Comparison of ENCODE assay signal across 25 mouse cellular contexts in the genomic region with DNA sequence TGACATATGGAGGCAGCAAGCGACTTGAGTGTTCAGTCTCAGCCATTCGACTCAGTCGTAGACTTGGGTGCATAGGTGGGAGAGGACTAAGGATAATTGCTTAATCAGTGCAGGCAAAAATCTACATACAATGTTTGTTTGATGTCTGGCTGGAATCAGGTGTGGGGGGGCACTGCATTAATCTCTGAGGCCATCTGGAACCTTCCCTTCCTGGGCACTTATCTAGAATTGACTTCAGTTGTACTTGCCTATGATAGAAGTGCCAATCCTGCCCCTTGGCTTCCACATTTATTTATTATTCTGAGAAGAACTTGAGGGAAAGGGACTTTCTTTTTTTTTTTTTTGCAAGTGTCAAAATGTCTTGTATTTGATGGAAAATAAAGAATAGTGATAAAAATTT.
"Had no signal": no experiment of that assay in that cellular context is flagged by ENCODE, and none has a peak within 500 bp of the region (broad histone marks: within the 10 kb centered on the region; RNA-seq: fewer than 3 reads in every experiment).

No protein-coding gene starts in this region.

- ATAC-seq: intestine, postnatal 0 days; midbrain, embryonic 15.5 days had no signal

- H3K4me1 ChIP-seq: kidney, embryonic 15.5 days; limb, embryonic 12.5 days; limb, embryonic 15.5 days; lung, embryonic 15.5 days; megakaryocyte, embryonic 14.5 days; midbrain, embryonic 12.5 days; midbrain, embryonic 15.5 days; neural tube, embryonic 12.5 days; neural tube, embryonic 15.5 days had no signal

- H3K27ac ChIP-seq: kidney, embryonic 15.5 days; left cerebral cortex, adult 2 months; limb, embryonic 12.5 days; limb, embryonic 15.5 days; lung, embryonic 15.5 days; macrophage; midbrain, embryonic 12.5 days; midbrain, embryonic 15.5 days; neural tube, embryonic 12.5 days; neural tube, embryonic 15.5 days; stomach, postnatal 0 days had no signal

- H3K4me3 ChIP-seq: kidney, embryonic 15.5 days; left cerebral cortex, adult 2 months; limb, embryonic 12.5 days; limb, embryonic 15.5 days; lung, embryonic 15.5 days; megakaryocyte, embryonic 14.5 days; midbrain, embryonic 12.5 days; midbrain, embryonic 15.5 days; neural tube, embryonic 12.5 days; neural tube, embryonic 15.5 days had no signal

- H3K9me3 ChIP-seq: kidney, embryonic 15.5 days; limb, embryonic 12.5 days; limb, embryonic 15.5 days; lung, embryonic 15.5 days; megakaryocyte, embryonic 14.5 days; midbrain, embryonic 12.5 days; midbrain, embryonic 15.5 days; neural tube, embryonic 12.5 days; neural tube, embryonic 15.5 days had no signal

- H3K4me2 ChIP-seq: kidney, embryonic 15.5 days; limb, embryonic 12.5 days; limb, embryonic 15.5 days; lung, embryonic 15.5 days; midbrain, embryonic 12.5 days; midbrain, embryonic 15.5 days; neural tube, embryonic 12.5 days; neural tube, embryonic 15.5 days had no signal

- H3K36me3 ChIP-seq: kidney, embryonic 15.5 days; limb, embryonic 12.5 days; limb, embryonic 15.5 days; lung, embryonic 15.5 days; midbrain, embryonic 12.5 days; midbrain, embryonic 15.5 days; neural tube, embryonic 12.5 days; neural tube, embryonic 15.5 days had no signal

- H3K9ac ChIP-seq: kidney, embryonic 15.5 days; limb, embryonic 12.5 days; limb, embryonic 15.5 days; lung, embryonic 15.5 days; midbrain, embryonic 12.5 days; midbrain, embryonic 15.5 days; neural tube, embryonic 12.5 days; neural tube, embryonic 15.5 days had no signal

- H3K27me3 ChIP-seq: kidney, embryonic 15.5 days; limb, embryonic 12.5 days; limb, embryonic 15.5 days; lung, embryonic 15.5 days; megakaryocyte, embryonic 14.5 days; midbrain, embryonic 12.5 days; midbrain, embryonic 15.5 days; neural tube, embryonic 12.5 days; neural tube, embryonic 15.5 days had no signal

- DNase-seq: kidney, adult 8-10 months; kidney, postnatal 10 days; kidney, postnatal 36 days; layer of hippocampus, postnatal 36 days; lung, adult 18-20 months; lung, postnatal 14 days; right cerebral cortex, adult 18-20 months; right cerebral cortex, postnatal 14 days; right cerebral cortex, postnatal 4 days; thymus, adult 2 months; thymus, postnatal 14 days; thymus, postnatal 4 days had no signal
